ENCODE assay signal across 8 mouse cellular contexts in genomic region chr7:27165007-27165655, GRCm38 (mm10). TPM values are rescaled to one million over a fixed set of nuclear protein-coding genes. Genes with fewer than 3 reads are reported as not detected.
A peak's percentile ranks its signal among the peaks of the same experiment; 100 is the strongest.
DNase-seq lines count a peak whose midpoint lies in the region; ATAC-seq and TF ChIP-seq lines count a peak whose summit lies in the region.

No protein-coding gene starts in this region.

- H3K4me2 ChIP-seq in lung, postnatal 0 days (replicated peaks; ENCODE audit: low read depth, low read length) = peak overlapping the region; percentile 73
- peak overlapping the region; percentile 66 for H3K4me2 ChIP-seq in kidney, postnatal 0 days (ENCODE audit: low read length)
- H3K4me2 ChIP-seq in neural tube, embryonic 13.5 days = peak overlapping the region; percentile 75

- H3K36me3 ChIP-seq in lung, postnatal 0 days (ENCODE audit: insufficient read depth, low read length) = no peaks in the 10 kb centered on the region
- peaks cover 3% of the 10 kb centered on the region; the same call in 1 of the 2 replicates for H3K36me3 ChIP-seq in kidney, postnatal 0 days (ENCODE audit: insufficient read depth, low read length)
- H3K36me3 ChIP-seq in neural tube, embryonic 13.5 days = peaks cover 42% of the 10 kb centered on the region

- peak overlapping the region; percentile 82 for H3K4me3 ChIP-seq in lung, postnatal 0 days (ENCODE audit: low read depth, low read length)
- H3K4me3 ChIP-seq in kidney, postnatal 0 days (replicated peaks; ENCODE audit: low read depth, low read length) = peak overlapping the region; percentile 62
- peak overlapping the region; percentile 73 for H3K4me3 ChIP-seq in neural tube, embryonic 13.5 days

- H3K27me3 ChIP-seq in lung, postnatal 0 days (replicated peaks; ENCODE audit: insufficient read depth, low read length) = no peaks in the 10 kb centered on the region
- no peaks in the 10 kb centered on the region for H3K27me3 ChIP-seq in kidney, postnatal 0 days (ENCODE audit: insufficient read depth, low read length)
- no peaks in the 10 kb centered on the region for H3K27me3 ChIP-seq in neural tube, embryonic 13.5 days

- DNase-seq in lung, postnatal 0 days (ENCODE audit: low spot score) = no peak
- no peak for DNase-seq in lung, postnatal 25 days (ENCODE audit: low spot score)
- DNase-seq in cerebellum, adult 18-20 months = peak; percentile 64 to 67
- peak; percentile 40 to 62 for DNase-seq in gastrocnemius, adult 8-10 months (ENCODE audit: low spot score in 2 of 2)
- DNase-seq in kidney, postnatal 0 days (ENCODE audit: low spot score) = no peak
- DNase-seq in MN1 (ENCODE audit: low spot score) = no peak
- DNase-seq in layer of hippocampus, adult 9-10 months (ENCODE audit: low spot score) = no peak

- no peak for TF ChIP-seq CTCF in lung, postnatal 0 days (IDR thresholded peaks at IDR 0.05)
- TF ChIP-seq CTCF in kidney, postnatal 0 days (IDR thresholded peaks at IDR 0.05; ENCODE audit: low read depth) = no peak

- H3K27ac ChIP-seq in lung, postnatal 0 days (ENCODE audit: low read length) = peak overlapping the region; percentile 99
- H3K27ac ChIP-seq in kidney, postnatal 0 days = peak overlapping the region; percentile 93
- H3K27ac ChIP-seq in neural tube, embryonic 13.5 days (replicated peaks) = peak overlapping the region; percentile 98; the same call in 1 of the 2 replicates

- H3K9ac ChIP-seq in lung, postnatal 0 days (replicated peaks; ENCODE audit: low read depth) = peak overlapping the region; percentile 86
- peak overlapping the region; percentile 69 for H3K9ac ChIP-seq in kidney, postnatal 0 days (ENCODE audit: low read depth, low read length)
- peak overlapping the region; percentile 91 for H3K9ac ChIP-seq in neural tube, embryonic 13.5 days

- H3K4me1 ChIP-seq in lung, postnatal 0 days (ENCODE audit: insufficient read depth, low read depth, low read length) = peaks cover 38% of the 10 kb centered on the region; the same call in 1 of the 2 replicates
- peaks cover 34% of the 10 kb centered on the region; the same call in 1 of the 2 replicates for H3K4me1 ChIP-seq in kidney, postnatal 0 days (replicated peaks; ENCODE audit: insufficient read depth, low read length)
- H3K4me1 ChIP-seq in neural tube, embryonic 13.5 days (replicated peaks) = peaks cover 66% of the 10 kb centered on the region

- no peak for ATAC-seq in lung, postnatal 0 days
- no peak for ATAC-seq in kidney, postnatal 0 days (replicated peaks; ENCODE audit: low FRiP score, low read depth)
- ATAC-seq in neural tube, embryonic 13.5 days (ENCODE audit: low read depth) = 0 out of 2 replicates have a peak, but pooled peaks have one; percentile 4

- 57% methylated on average over 22 of the region's 23 CpGs for WGBS in lung, postnatal 0 days
- 58% methylated on average over 22 of the region's 23 CpGs for WGBS in kidney, postnatal 0 days
- WGBS in neural tube, embryonic 13.5 days = 73% methylated on average over 23 of the region's 23 CpGs

- no peaks in the 10 kb centered on the region for H3K9me3 ChIP-seq in lung, postnatal 0 days (ENCODE audit: low read length)
- no peaks in the 10 kb centered on the region for H3K9me3 ChIP-seq in kidney, postnatal 0 days (replicated peaks; ENCODE audit: low read length)
- H3K9me3 ChIP-seq in neural tube, embryonic 13.5 days = no peaks in the 10 kb centered on the region

- no peak for TF ChIP-seq EP300 in lung, postnatal 0 days (IDR thresholded peaks at IDR 0.05)

RNA-seq across cellular contexts. Expression of gene Egln2, which starts 1.5 kb away (rescaled TPM):
- 68.0 and 75.1 TPM in 2 replicates for polyA plus RNA-seq in lung, postnatal 0 days (2015; fragmentation: Nextera tagmentation; extraction: Ambion mirVana)
- total RNA-seq in gastrocnemius, adult 8-10 months (2022) = 100 to 1,000 TPM; 119 to 120 (median 119) TPM
- 64.4 and 65.4 TPM in 2 replicates for polyA plus RNA-seq in kidney, postnatal 0 days (2015; fragmentation: Nextera tagmentation; extraction: Ambion mirVana)
- 78.8 and 89.1 TPM in 2 replicates for polyA plus RNA-seq in neural tube, embryonic 13.5 days (2015; fragmentation: Nextera tagmentation; extraction: Ambion mirVana)

RNA-seq across cellular contexts. Expression of gene Cyp2t4, which starts 11.6 kb away (rescaled TPM):
- polyA plus RNA-seq in lung, postnatal 0 days (2015; fragmentation: Nextera tagmentation; extraction: Ambion mirVana) = 0.14 TPM in 1 of 2 replicates, not detected in the other
- total RNA-seq in gastrocnemius, adult 8-10 months (2022) = not detected
- not detected in 2 replicates for polyA plus RNA-seq in kidney, postnatal 0 days (2015; fragmentation: Nextera tagmentation; extraction: Ambion mirVana)
- polyA plus RNA-seq in neural tube, embryonic 13.5 days (2015; fragmentation: Nextera tagmentation; extraction: Ambion mirVana) = 0.21 TPM in 1 of 2 replicates, not detected in the other

RNA-seq across cellular contexts. Expression of gene Rab4b, which starts 13.6 kb away (rescaled TPM):
- 79.6 and 82.3 TPM in 2 replicates for polyA plus RNA-seq in lung, postnatal 0 days (2015; fragmentation: Nextera tagmentation; extraction: Ambion mirVana)
- 1 to 10 TPM; 4.3 to 5.8 (median 4.7) TPM for total RNA-seq in gastrocnemius, adult 8-10 months (2022)
- 74.0 and 75.0 TPM in 2 replicates for polyA plus RNA-seq in kidney, postnatal 0 days (2015; fragmentation: Nextera tagmentation; extraction: Ambion mirVana)
- 114 and 125 TPM in 2 replicates for polyA plus RNA-seq in neural tube, embryonic 13.5 days (2015; fragmentation: Nextera tagmentation; extraction: Ambion mirVana)

RNA-seq across cellular contexts. Expression of gene Gm21983, which starts 15.8 kb away (rescaled TPM):
- polyA plus RNA-seq in lung, postnatal 0 days (2015; fragmentation: Nextera tagmentation; extraction: Ambion mirVana) = 0.35 TPM in 1 of 2 replicates, not detected in the other
- not detected for total RNA-seq in gastrocnemius, adult 8-10 months (2022)
- polyA plus RNA-seq in kidney, postnatal 0 days (2015; fragmentation: Nextera tagmentation; extraction: Ambion mirVana) = 0.30 and 0.54 TPM in 2 replicates
- 0.35 TPM in 1 of 2 replicates, not detected in the other for polyA plus RNA-seq in neural tube, embryonic 13.5 days (2015; fragmentation: Nextera tagmentation; extraction: Ambion mirVana)

RNA-seq across cellular contexts. Expression of gene Mia, which starts 15.8 kb away (rescaled TPM):
- 24.9 and 31.5 TPM in 2 replicates for polyA plus RNA-seq in lung, postnatal 0 days (2015; fragmentation: Nextera tagmentation; extraction: Ambion mirVana)
- under 1 TPM in 1 of 4 experiments, not detected in 3; 0.75 TPM for total RNA-seq in gastrocnemius, adult 8-10 months (2022)
- polyA plus RNA-seq in kidney, postnatal 0 days (2015; fragmentation: Nextera tagmentation; extraction: Ambion mirVana) = 17.6 and 23.5 TPM in 2 replicates
- polyA plus RNA-seq in neural tube, embryonic 13.5 days (2015; fragmentation: Nextera tagmentation; extraction: Ambion mirVana) = 9.7 and 13.9 TPM in 2 replicates

Comparison
In these comparisons a context has a peak if more than half of its experiments do, and no peak if none do; other contexts are left out.
1. DNase-seq: peak in cerebellum, adult 18-20 months (2 of 2) and gastrocnemius, adult 8-10 months (2 of 2); none in lung, postnatal 0 days (single experiment), lung, postnatal 25 days (single experiment), kidney, postnatal 0 days (single experiment), MN1 (single experiment) and layer of hippocampus, adult 9-10 months (single experiment).
2. Peak in every context shown above with its lines, with median percentiles within 50 percentile points of each other: H3K27ac ChIP-seq, H3K4me2 ChIP-seq, H3K4me3 ChIP-seq and H3K9ac ChIP-seq.